Mouse (Mus musculus): ENCODE data around the gene Nol6. TPM values are rescaled to one million over a fixed set of nuclear protein-coding genes. Genes with fewer than 3 reads are reported as not detected.

The Nol6 gene
- 45.2 and 49.5 TPM in 2 replicates for total RNA-seq (2021)
- long read RNA-seq, experiment 1, full-length matches to known transcripts: 21 of 38 reads
- long read RNA-seq, experiment 1, partial matches to known transcripts: 13 of 38 reads
- long read RNA-seq, experiment 1, other reads (novel, unspliced or antisense): 4 of 38 reads
- long read RNA-seq, experiment 2, full-length matches to known transcripts: 14 of 32 reads
- long read RNA-seq, experiment 2, partial matches to known transcripts: 13 of 32 reads
- long read RNA-seq, experiment 2, other reads (novel, unspliced or antisense): 5 of 32 reads

DNA sequence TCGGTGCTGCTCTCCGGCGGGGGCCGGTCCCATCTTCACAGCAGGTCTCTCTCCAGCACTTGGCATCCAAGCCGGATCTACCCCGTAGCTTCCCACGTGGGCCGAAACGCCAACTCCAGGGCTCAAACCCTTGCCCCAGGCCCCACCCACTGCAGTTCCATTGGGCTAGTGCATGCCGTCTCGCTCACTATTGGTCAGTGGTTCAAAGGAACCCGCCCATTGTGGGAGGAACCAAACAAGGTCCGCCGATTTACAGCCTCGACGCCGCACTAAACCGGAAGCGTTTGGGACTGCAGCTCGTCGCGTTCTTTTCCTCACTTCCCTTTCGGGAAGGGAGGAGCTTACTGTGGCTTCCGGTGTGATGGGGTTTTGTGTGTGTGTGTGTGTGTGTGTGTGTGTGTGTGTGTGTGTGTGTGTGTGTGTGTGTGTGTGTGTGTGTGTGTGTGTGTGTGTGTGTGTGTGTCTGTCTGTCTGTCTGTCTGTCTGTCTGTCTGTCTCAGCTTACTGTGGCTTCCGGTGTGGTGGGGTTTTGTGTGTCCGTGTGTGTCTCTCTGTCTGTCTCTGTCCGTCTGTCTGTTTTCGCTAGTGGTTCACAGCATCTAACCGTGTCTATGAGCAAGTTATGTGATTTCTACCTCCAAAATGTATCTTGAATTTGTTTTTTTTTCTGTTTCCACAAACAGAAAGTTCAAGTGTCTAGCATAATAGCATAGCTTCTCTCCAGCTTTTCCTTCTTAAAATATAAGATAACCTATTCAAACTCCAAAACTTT, at the start of gene Nol6:
Nol6 (minus strand) TSS at position 276 of the 772 bp plus-strand sequence.
- DNase-seq: peak; percentile 98

DNA sequence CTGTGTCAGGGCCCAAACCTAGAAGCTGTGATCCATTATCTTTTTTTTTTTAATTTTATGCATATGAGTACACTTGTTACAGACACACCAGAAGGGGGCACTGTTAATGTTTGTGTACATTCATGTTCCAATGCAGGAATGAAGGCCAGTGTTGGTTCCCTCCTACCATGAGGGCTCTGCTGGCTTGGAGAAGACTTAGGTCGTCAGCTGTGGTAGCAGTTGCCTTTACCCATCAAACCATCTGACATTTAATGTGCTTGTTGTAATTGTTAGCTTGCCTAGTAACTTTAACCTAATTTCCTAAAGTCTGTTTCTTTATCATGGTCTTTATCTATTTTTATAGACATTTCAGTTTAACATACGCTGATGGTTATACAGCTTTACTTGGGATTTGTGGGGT, 46.7 kb upstream of the Nol6 start:
- DNase-seq: no peak

- DNase-seq: peak; percentile 87
These were observed 41.6 kb upstream of the Nol6 start for GRCm38 (mm10) chr4:41165693-41166475.

- DNase-seq: no peak
These were observed 40.7 kb upstream of the Nol6 start for GRCm38 (mm10) chr4:41164974-41165373.

- no peak for DNase-seq
These were observed 37.0 kb upstream of the Nol6 start for GRCm38 (mm10) chr4:41161232-41161631.

DNA sequence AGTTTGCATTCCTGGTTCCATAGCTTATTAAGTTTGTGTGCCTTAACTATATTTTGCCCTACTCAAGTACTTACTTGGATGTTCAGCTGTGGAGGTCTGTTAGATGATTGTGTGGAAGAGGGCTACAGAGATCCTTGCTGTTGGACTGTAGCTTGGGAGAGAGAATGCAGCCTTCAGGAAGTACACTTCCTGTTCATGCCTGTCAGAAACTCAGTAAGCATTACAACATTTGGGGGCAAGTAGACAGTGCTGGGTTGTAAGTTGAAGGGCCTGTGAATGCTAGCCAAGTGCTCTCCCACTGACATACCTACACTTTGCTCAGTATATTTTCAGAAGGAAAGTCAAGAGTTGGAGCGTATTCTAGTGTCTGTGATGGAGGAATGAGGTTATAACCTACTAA, 34.0 kb upstream of the Nol6 start:
- no peak for DNase-seq

DNA sequence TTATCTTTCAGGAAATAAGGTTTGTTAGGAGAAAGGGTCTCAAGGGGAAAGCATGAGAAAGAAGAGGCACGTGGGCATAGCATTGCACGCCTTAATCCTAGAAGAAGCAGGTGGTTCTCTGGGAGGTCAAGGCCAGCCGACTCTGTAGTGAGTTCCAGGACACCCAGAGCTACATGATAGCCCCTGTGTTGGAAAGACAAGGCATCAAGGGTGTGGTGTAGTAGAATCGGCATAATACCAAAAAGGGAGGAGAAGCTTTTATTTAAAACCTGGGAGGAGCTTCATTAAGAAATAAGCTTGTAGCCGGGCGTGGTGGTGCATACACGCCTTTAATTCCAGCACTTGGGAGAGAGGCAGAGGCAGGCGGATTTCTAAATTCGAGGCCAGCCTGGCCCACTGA, 32.7 kb upstream of the Nol6 start:
- DNase-seq: no peak

GRCm38 (mm10) chr4:41153146-41153545, 28.9 kb upstream of the Nol6 start:
- DNase-seq: peak; percentile 64

DNA sequence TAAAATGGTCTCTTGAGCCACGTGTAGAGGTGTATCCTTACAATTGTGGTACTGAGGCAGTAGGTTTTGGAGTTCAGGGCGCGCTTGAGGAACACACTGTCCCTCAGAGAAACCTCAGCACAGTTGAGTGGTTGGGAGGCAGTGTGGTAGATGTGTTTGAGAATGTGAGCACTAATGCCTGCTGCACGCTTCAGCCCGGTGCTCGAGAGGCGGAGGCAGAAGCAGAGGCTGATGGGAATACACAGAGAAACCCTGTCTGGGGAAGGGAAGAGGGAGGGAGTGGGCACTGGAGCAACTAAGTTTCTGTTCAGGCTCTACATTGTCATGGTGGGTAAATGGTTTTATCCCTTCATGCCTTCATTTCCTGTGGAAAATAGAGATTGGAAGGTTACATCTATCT, 26.9 kb upstream of the Nol6 start:
- no peak for DNase-seq

DNA sequence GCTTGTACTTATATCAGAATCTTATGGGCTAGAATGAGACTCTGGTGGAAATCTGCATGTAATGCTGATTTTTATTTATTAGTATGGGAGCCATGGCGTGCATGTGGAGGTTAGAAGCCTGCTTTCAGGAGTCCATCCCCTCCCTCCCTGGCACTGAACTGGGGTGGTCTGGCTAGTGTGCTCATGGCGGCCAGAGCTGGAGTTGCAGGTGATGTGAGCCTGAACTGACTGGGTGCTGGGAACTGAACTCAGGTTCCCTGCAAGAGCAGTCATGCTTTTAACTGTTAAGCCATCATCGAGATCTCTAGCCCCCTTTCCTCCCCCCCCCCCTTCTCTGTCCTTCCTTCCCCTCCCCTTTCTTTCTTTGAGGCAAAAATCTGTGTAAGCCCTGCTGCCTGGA, 25.6 kb upstream of the Nol6 start:
- DNase-seq: no peak

DNA sequence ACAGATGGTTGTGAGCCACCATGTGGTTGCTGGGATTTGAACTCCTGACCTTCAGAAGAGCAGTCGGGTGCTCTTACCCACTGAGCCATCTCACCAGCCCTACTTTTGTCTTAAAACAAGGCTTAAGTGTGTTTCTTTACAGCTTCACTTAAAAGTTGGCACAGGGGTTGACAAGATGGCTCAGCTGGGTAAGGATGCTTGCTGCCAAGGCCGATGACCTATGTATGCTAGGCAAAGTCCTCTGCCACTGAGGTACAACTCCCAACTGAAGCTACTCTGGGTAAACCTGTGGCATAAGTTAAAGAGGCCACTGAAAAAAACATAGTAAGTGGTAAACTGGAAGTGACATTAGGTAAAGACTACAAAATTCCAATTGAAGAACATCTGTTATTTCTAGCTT, 18.3 kb upstream of the Nol6 start:
- no peak for DNase-seq

DNA sequence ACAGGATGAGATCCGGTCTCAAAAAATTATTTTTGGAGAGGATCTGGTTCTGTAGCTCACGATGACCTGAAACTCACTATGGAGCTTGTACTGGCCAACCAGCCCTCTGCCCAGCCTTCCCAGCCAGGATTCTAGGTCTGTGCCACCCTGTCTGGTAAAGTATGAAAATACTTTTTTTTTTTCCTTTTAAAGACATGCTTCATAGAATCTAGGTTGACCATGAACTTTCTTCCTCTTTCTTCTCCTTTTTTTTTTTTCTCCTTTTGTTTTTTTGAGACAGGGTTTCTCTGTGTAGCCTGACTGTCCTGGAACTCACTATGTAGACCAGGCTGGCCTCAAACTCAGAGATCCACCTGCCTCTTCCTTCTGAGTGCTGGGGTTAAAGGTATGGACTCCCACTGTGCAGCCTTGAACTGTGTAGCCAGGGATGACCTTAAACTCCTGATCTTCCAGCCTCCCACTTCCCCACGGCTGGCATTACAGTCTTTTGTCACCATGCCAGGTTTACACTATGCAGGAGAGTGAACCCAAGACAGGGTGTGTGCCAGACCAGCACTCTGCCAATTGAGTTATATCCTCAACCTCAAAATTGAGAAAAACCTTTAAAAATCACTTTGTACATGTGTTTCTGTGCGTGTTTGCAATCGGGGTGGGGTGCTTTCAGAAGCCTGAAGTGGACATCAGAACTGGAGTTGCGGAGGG, 16.1 kb upstream of the Nol6 start:
- DNase-seq: peak; percentile 35

DNA sequence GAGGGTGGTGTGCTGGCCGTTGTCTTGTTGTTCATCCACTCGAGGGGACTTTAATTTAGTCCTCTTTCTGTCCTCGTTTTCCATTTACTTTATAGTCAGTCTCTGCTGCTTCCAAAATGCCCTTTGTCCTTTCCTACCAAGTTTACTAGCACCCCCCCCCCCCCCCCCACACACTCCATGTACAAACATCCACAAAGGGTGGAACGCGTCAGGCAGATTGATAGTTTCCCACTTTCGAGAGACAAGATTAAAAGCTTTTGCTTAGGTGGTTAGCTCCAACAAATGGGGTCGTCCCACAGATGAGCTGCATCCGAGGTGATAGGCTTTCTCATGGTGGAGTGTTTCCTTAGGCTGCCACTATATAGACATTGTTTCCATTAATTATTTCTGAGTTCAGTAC, 12.6 kb upstream of the Nol6 start:
- no peak for DNase-seq

GRCm38 (mm10) chr4:41136454-41136805, 12.2 kb upstream of the Nol6 start:
- DNase-seq: peak; percentile 66

DNA sequence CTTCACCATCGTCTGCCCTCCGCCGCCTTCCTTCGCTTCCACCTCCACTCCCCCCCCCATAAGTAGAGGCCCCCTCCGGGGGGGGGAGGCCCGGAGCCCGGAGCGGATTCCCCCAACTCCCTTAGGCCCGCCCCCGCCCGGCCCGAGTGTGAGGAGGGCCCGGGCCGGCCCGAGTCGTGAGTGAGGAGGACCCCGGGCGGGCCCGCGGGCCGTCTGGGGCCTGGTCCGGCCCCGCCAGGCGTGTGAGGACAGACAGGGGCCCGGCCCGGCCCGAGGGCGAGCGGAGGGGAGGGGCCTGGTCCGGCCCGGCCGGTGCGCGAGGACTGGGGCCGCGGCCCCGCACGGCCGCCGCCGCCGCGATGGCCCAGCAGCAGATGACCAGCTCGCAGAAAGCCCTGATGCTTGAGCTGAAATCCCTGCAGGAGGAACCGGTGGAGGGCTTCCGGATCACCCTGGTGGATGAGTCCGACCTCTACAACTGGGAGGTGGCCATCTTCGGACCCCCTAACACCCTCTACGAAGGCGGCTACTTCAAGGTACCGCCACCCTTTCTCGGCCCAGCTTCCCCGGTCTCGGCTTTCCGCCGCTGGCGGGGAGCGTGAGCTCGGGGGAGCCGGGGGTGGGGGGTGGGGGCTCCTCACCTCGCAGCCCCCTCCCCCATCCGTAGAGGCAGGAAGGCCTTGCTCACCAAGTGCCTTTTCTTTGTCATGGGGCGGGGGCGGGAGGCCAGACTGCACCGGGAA, 11.6 kb upstream of the Nol6 start, which contains the start of gene Ube2r2:
Ube2r2 (plus strand) TSS at position 33 of the 743 bp plus-strand sequence.
- peak; percentile 84 for DNase-seq

DNA sequence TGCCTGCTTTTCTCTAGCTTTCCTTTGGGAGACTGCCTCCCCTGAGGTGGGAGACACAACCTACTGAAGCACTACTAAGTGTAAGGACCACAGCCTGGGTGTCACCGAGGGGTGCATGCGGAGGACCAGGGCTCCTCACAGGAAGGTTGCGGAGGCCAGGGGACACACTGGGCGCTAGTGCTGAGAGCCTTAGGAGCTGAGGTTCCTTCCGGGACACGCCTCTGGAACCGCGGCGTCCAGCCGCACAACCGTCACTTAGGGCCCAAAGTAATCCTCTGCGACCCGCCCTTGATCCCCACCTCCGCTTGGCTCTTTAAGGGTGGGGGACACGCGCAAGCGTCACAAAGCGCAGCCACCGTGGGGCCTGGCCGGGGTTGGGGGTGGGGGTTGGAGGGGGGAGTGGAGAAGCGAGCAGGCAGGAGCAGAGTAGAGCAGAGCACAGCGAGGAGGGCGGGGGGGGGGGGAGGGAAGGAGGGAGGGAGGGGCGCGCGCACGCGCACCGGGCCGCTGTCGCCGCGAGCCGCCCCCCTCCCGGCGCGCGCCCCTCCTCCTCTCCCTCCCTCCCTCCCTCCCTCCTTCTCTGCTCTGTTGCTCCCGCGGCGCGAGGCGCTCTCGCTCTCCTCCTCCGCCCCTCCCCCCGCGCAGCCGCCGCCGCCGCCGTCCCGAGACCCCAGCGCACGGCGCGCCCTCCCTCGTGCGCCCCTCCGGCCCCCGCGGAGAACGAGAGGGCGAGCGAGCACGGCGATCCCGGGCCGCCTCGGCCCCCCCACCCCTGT, 10.9 kb upstream of the Nol6 start:
- peak; percentile 89 for DNase-seq

GRCm38 (mm10) chr4:41133529-41134291, 9.5 kb upstream of the Nol6 start:
- no peak for DNase-seq

- DNase-seq: no peak
These were observed 8.2 kb upstream of the Nol6 start for GRCm38 (mm10) chr4:41132471-41132870.

DNA sequence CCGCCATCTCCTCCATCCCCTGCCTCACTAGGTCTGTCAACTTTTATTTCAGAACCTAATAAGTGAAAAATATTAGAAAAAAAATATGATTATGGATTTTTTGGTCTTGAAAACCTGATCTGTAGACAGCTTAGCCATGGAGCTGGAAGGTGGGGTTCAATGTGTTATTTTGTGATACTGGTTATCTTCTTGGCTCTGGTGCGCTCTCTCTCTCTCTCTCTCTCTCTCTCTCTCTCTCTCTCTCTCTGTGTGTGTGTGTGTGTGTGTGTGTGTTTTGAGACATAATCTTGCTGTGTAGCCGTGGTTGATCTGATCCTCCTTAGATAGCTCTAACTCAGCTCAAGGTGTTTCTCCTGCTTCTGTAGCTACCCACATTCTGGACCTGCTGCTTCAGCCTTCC, 5.6 kb upstream of the Nol6 start:
- no peak for DNase-seq

- peak; percentile 80 for DNase-seq
These were observed 5.2 kb upstream of the Nol6 start for GRCm38 (mm10) chr4:41129406-41129805.
